Mouse (Mus musculus) stomach, postnatal 0 days (tissue): ENCODE measurements around the gene Btbd9.

Experiments used
- CTCF ChIP-seq: IDR thresholded peaks from 2 replicates; pipeline ENCODE4 v1.5.1; 2016; ENCODE audit warnings: antibody characterized with exemption, low read depth, mild to moderate bottlenecking, moderate library complexity
- EP300 ChIP-seq: optimal IDR thresholded peaks from 2 replicates; pipeline ENCODE3; 2016; ENCODE audit warnings: antibody characterized with exemption

- TF ChIP-seq CTCF (no peak), EP300 (no peak)
Measured at GRCm38 (mm10) chr17:30575121-30575904, 975 bp downstream of the Btbd9 start.
